In genomic region chr4:140143178-140143577, GRCm38 (mm10) we compare ENCODE assay signal across 22 mouse cellular contexts.
A peak's percentile ranks its signal among the peaks of the same experiment; 100 is the strongest.
DNase-seq lines count a peak whose midpoint lies in the region; ATAC-seq and TF ChIP-seq lines count a peak whose summit lies in the region.
"Had no signal": no experiment of that assay in that cellular context is flagged by ENCODE, and none has a peak within 500 bp of the region (broad histone marks: within the 10 kb centered on the region; RNA-seq: fewer than 3 reads in every experiment).

No protein-coding gene starts in this region.

- H3K9me3 ChIP-seq in hindbrain, postnatal 0 days (ENCODE audit: low read length): no peaks in the 10 kb centered on the region
- H3K9me3 ChIP-seq in hindbrain, embryonic 12.5 days (replicated peaks): no peaks in the 10 kb centered on the region; the same call in 1 of the 2 replicates
- no peaks in the 10 kb centered on the region for H3K9me3 ChIP-seq in lung, embryonic 14.5 days (ENCODE audit: low read depth, low read length)
- no peaks in the 10 kb centered on the region for H3K9me3 ChIP-seq in ES-E14 (ENCODE audit: control insufficient read depth, insufficient read depth, low read depth, low read length)
- H3K9me3 ChIP-seq: hindbrain, embryonic 10.5 days had no signal

- no peak for DNase-seq in hindbrain, postnatal 0 days (ENCODE audit: low spot score)
- DNase-seq in lung, embryonic 14.5 days: no peak
- no peak for DNase-seq in lung, postnatal 10 days
- no peak for DNase-seq in ES-E14 (ENCODE audit: low read depth, low spot score)
- DNase-seq in retina, postnatal 1 day: no peak
- no peak for DNase-seq in kidney, adult 2 months
- DNase-seq: adrenal gland, postnatal 10 days; cerebellum, adult 8-10 months; heart, postnatal 10 days; kidney, adult 8-10 months; kidney, postnatal 14 days; layer of hippocampus, postnatal 36 days; thymus, postnatal 25 days had no signal

- peak; percentile 47 for TF ChIP-seq CTCF in hindbrain, postnatal 0 days (IDR thresholded peaks at IDR 0.05; ENCODE audit: low read depth)
- TF ChIP-seq CTCF in lung, embryonic 14.5 days (IDR thresholded peaks at IDR 0.05; ENCODE audit: low read depth): peak; percentile 39
- peak; percentile 20; the same call in 1 of the 2 replicates for TF ChIP-seq CTCF in cortical plate, adult 2 months (IDR thresholded peaks at IDR 0.05; ENCODE audit: extremely low read depth, insufficient read depth, low read length)
- no peak for TF ChIP-seq CTCF in kidney, adult 2 months (conservative IDR thresholded peaks at IDR 0.05; ENCODE audit: insufficient read depth, insufficient read length, low read depth, low read length)

- no peaks in the 10 kb centered on the region for H3K36me3 ChIP-seq in hindbrain, postnatal 0 days (ENCODE audit: insufficient read depth, low read length)
- H3K36me3 ChIP-seq in hindbrain, embryonic 12.5 days: no peaks in the 10 kb centered on the region
- H3K36me3 ChIP-seq in lung, embryonic 14.5 days (ENCODE audit: insufficient read depth): no peaks in the 10 kb centered on the region
- no peaks in the 10 kb centered on the region for H3K36me3 ChIP-seq in ES-E14 (ENCODE audit: control insufficient read depth, insufficient read depth, low read length, poor library complexity, severe bottlenecking)
- no peaks in the 10 kb centered on the region for H3K36me3 ChIP-seq in kidney, adult 2 months (ENCODE audit: control insufficient read depth, insufficient read depth, low read length)
- H3K36me3 ChIP-seq: G1E; heart, embryonic 10.5 days; hindbrain, embryonic 10.5 days; limb, embryonic 13.5 days; liver, embryonic 15.5 days had no signal

- no peak for TF ChIP-seq POLR2A in cortical plate, adult 2 months (IDR thresholded peaks at IDR 0.05; ENCODE audit: extremely low read depth, insufficient read depth, low read length)
- TF ChIP-seq POLR2A in kidney, adult 2 months (IDR thresholded peaks at IDR 0.05; ENCODE audit: low read depth, low read length): no peak

- H3K27me3 ChIP-seq in hindbrain, postnatal 0 days (ENCODE audit: insufficient read depth, low read length): no peaks in the 10 kb centered on the region
- H3K27me3 ChIP-seq in hindbrain, embryonic 12.5 days: peaks cover 6% of the 10 kb centered on the region; the same call in 1 of the 2 replicates
- no peaks in the 10 kb centered on the region for H3K27me3 ChIP-seq in lung, embryonic 14.5 days (ENCODE audit: insufficient read depth, low read length)
- H3K27me3 ChIP-seq in kidney, adult 2 months (replicated peaks; ENCODE audit: control insufficient read depth, insufficient read depth, low read length): no peaks in the 10 kb centered on the region
- H3K27me3 ChIP-seq: liver, embryonic 15.5 days had no signal

- WGBS in hindbrain, postnatal 0 days: 91% methylated on average over 6 of the region's 6 CpGs
- 93% methylated on average over 6 of the region's 6 CpGs for WGBS in hindbrain, embryonic 12.5 days
- WGBS in lung, embryonic 14.5 days: 87% methylated on average over 6 of the region's 6 CpGs
- WGBS in kidney, adult 2 months: 95% methylated on average over 6 of the region's 6 CpGs

- H3K4me2 ChIP-seq in hindbrain, postnatal 0 days (ENCODE audit: low read depth, low read length): no peak overlapping the region
- no peak overlapping the region for H3K4me2 ChIP-seq in hindbrain, embryonic 12.5 days (replicated peaks)
- H3K4me2 ChIP-seq in lung, embryonic 14.5 days: no peak overlapping the region
- H3K4me2 ChIP-seq: limb, embryonic 13.5 days; liver, embryonic 15.5 days; midbrain, embryonic 11.5 days had no signal

- 0 out of 2 replicates have a peak, but pooled peaks cover 9% of the 10 kb centered on the region for H3K4me1 ChIP-seq in hindbrain, postnatal 0 days (ENCODE audit: insufficient read depth, low read length)
- H3K4me1 ChIP-seq in hindbrain, embryonic 12.5 days: peaks cover 13% of the 10 kb centered on the region; the same call in 1 of the 2 replicates
- no peaks in the 10 kb centered on the region for H3K4me1 ChIP-seq in lung, embryonic 14.5 days (ENCODE audit: insufficient read depth)
- H3K4me1 ChIP-seq in ES-E14 (ENCODE audit: control insufficient read depth in 2 of 2, insufficient read depth in 2 of 2, low read length in 2 of 2, poor library complexity in 1 of 2): peaks cover 3 to 29% of the 10 kb centered on the region in 2 experiments
- peaks cover 9% of the 10 kb centered on the region for H3K4me1 ChIP-seq in cortical plate, adult 2 months (ENCODE audit: control insufficient read depth, insufficient read depth, low read length)
- no peaks in the 10 kb centered on the region for H3K4me1 ChIP-seq in kidney, adult 2 months (ENCODE audit: control insufficient read depth, insufficient read depth, low read length)
- H3K4me1 ChIP-seq: liver, embryonic 15.5 days had no signal

- no peak overlapping the region for H3K9ac ChIP-seq in hindbrain, postnatal 0 days (replicated peaks; ENCODE audit: low read length)
- no peak overlapping the region for H3K9ac ChIP-seq in hindbrain, embryonic 12.5 days
- no peak overlapping the region for H3K9ac ChIP-seq in lung, embryonic 14.5 days
- no peak overlapping the region for H3K9ac ChIP-seq in ES-E14 (ENCODE audit: insufficient read depth, low read depth, low read length, poor library complexity, severe bottlenecking)
- H3K9ac ChIP-seq: limb, embryonic 13.5 days; liver, embryonic 15.5 days had no signal

- in situ Hi-C loops in ES-E14 (cut with MboI; ENCODE audit: low sequenced_read_pairs in 2 of 2, unreplicated experiment in 2 of 2): no loop called here

- H3K4me3 ChIP-seq in hindbrain, postnatal 0 days (ENCODE audit: low read length): no peak overlapping the region
- no peak overlapping the region for H3K4me3 ChIP-seq in hindbrain, embryonic 12.5 days
- H3K4me3 ChIP-seq in lung, embryonic 14.5 days (ENCODE audit: low read depth, low read length): no peak overlapping the region
- no peak overlapping the region for H3K4me3 ChIP-seq in ES-E14 (ENCODE audit: insufficient read depth in 1 of 2, low read depth in 1 of 2, low read length in 2 of 2, poor library complexity in 1 of 2, severe bottlenecking in 1 of 2)
- H3K4me3 ChIP-seq in cortical plate, adult 2 months (ENCODE audit: insufficient read depth, low read length): no peak overlapping the region
- H3K4me3 ChIP-seq in kidney, adult 2 months (ENCODE audit: insufficient read depth, low read depth, low read length): no peak overlapping the region
- H3K4me3 ChIP-seq: heart, embryonic 10.5 days; hindbrain, embryonic 10.5 days; limb, embryonic 13.5 days; liver, embryonic 15.5 days had no signal

- no peak for ATAC-seq in hindbrain, postnatal 0 days
- no peak for ATAC-seq in hindbrain, embryonic 12.5 days (ENCODE audit: low FRiP score)
- no peak for ATAC-seq in lung, embryonic 14.5 days (ENCODE audit: insufficient read depth)
- ATAC-seq: lung, postnatal 0 days had no signal

- H3K27ac ChIP-seq in hindbrain, postnatal 0 days: no peak overlapping the region
- no peak overlapping the region for H3K27ac ChIP-seq in hindbrain, embryonic 12.5 days
- no peak overlapping the region for H3K27ac ChIP-seq in lung, embryonic 14.5 days (ENCODE audit: low read depth)
- H3K27ac ChIP-seq in ES-E14 (ENCODE audit: insufficient read depth, low read depth, low read length, poor library complexity, severe bottlenecking): no peak overlapping the region
- H3K27ac ChIP-seq in cortical plate, adult 2 months (ENCODE audit: insufficient read depth, low read length): no peak overlapping the region
- H3K27ac ChIP-seq in kidney, adult 2 months (ENCODE audit: insufficient read depth, low read depth, low read length): no peak overlapping the region
- H3K27ac ChIP-seq: heart, embryonic 10.5 days; hindbrain, embryonic 10.5 days; limb, embryonic 13.5 days; liver, embryonic 15.5 days had no signal

TF ChIP-seq in ES-E14, 5 proteins besides CTCF, POLR2A, EP300 and RAD21:
- TF ChIP-seq ZC3H11A (IDR thresholded peaks at IDR 0.05; ENCODE audit: borderline replicate concordance, low read depth, low read length) (peak; percentile 64), HCFC1 (IDR thresholded peaks at IDR 0.05; ENCODE audit: borderline replicate concordance, insufficient read depth, low read length) (no peak)
